Mouse (Mus musculus) ES-Bruce4 (cell line): ENCODE results near the gene Bola1.

Experiments
- CTCF ChIP-seq: IDR thresholded peaks from one replicate; pipeline ENCODE4 v1.8.1; 2011; ENCODE audit warnings: low read depth, low read length
- POLR2A ChIP-seq: IDR thresholded peaks from one replicate; pipeline ENCODE4 v1.8.1; 2011; ENCODE audit warnings: low read length; ENCODE audit not compliant: insufficient read depth

DNA sequence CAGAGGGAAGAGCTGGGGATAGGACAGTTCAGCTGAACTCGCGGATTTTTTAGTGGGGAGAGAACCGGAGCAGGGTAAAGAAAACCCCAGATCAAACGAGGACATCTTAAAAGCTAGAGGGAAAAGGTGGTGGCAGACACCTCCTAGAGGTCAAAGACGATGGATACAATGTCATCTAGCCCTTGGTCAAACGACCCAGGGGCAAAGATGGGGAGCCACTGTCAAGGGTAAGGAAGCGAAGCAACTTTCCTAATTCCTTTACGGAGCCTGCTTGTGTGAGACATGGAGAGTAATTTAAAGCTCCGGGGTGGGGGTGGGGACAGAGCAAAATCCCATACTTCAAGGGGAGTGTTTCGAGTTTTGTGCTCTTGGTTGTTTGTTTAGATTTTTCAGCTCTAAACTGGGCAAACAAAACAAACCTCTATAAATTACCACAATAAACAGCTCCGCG, 293 bp downstream of the Bola1 start:
- TF ChIP-seq POLR2A (no peak), CTCF (no peak)
